Comparison of ENCODE assay signal across 17 mouse cellular contexts in genomic region chr12:102367075-102367474, GRCm38 (mm10).
DNase-seq lines count a peak whose midpoint lies in the region; ATAC-seq and TF ChIP-seq lines count a peak whose summit lies in the region.
"Had no signal": no experiment of that assay in that cellular context is flagged by ENCODE, and none has a peak within 500 bp of the region (broad histone marks: within the 10 kb centered on the region; RNA-seq: fewer than 3 reads in every experiment).

No protein-coding gene starts in this region.

- no peak for DNase-seq in liver, embryonic 11.5 days (ENCODE audit: low spot score)
- peak; percentile 22 for DNase-seq in CD4-positive helper T cell, adult 2 months (ENCODE audit: low read depth, low spot score)
- DNase-seq in layer of hippocampus, adult 2 months (ENCODE audit: low spot score in 2 of 2) = no peak
- no peak for DNase-seq in yolk sac, embryonic 10.5 days (ENCODE audit: low spot score)
- DNase-seq: adrenal gland, postnatal 14 days; cerebellum, adult 9-11 months; heart, adult 18-20 months; kidney, adult 18-20 months; left cerebral cortex, postnatal 4 days; lung, adult 2 months; retina, postnatal 1 day had no signal

- H3K9ac ChIP-seq in liver, embryonic 15.5 days = no peak overlapping the region
- no peak overlapping the region for H3K9ac ChIP-seq in liver, embryonic 11.5 days (ENCODE audit: low read depth, low read length)
- H3K9ac ChIP-seq: hindbrain, embryonic 14.5 days; neural tube, embryonic 15.5 days had no signal

- ATAC-seq in liver, embryonic 15.5 days (ENCODE audit: insufficient read depth) = 0 out of 2 replicates have a peak, but pooled peaks have one; percentile 17
- ATAC-seq in liver, embryonic 11.5 days (replicated peaks; ENCODE audit: low FRiP score) = no peak
- peak; percentile 48 for ATAC-seq in monocyte, adult 5-6 weeks (replicated peaks; ENCODE audit: insufficient number of reproducible peaks, low FRiP score, low TSS enrichment, poor library complexity, severe bottlenecking)
- ATAC-seq: forebrain, embryonic 14.5 days had no signal

- H3K4me2 ChIP-seq in liver, embryonic 15.5 days = no peak overlapping the region
- H3K4me2 ChIP-seq in liver, embryonic 11.5 days = no peak overlapping the region
- H3K4me2 ChIP-seq: hindbrain, embryonic 14.5 days; neural tube, embryonic 15.5 days had no signal

- H3K27ac ChIP-seq in liver, embryonic 15.5 days (replicated peaks) = peak overlapping the region; percentile 59
- no peak overlapping the region for H3K27ac ChIP-seq in liver, embryonic 11.5 days (ENCODE audit: low read depth, low read length)
- H3K27ac ChIP-seq in cortical plate, adult 2 months (ENCODE audit: insufficient read depth, low read length) = 0 out of 2 replicates have a peak overlapping the region, but pooled peaks have one; percentile 28
- no peak overlapping the region for H3K27ac ChIP-seq in layer of hippocampus, adult 2 months
- H3K27ac ChIP-seq: hindbrain, embryonic 14.5 days; neural tube, embryonic 15.5 days had no signal

- no peak overlapping the region for H3K4me3 ChIP-seq in liver, embryonic 15.5 days (replicated peaks)
- H3K4me3 ChIP-seq in liver, embryonic 11.5 days (ENCODE audit: low read depth, low read length) = no peak overlapping the region
- no peak overlapping the region for H3K4me3 ChIP-seq in cortical plate, adult 2 months (ENCODE audit: insufficient read depth, low read length)
- no peak overlapping the region for H3K4me3 ChIP-seq in layer of hippocampus, adult 2 months
- H3K4me3 ChIP-seq: neural tube, embryonic 15.5 days had no signal

- peaks cover 43% of the 10 kb centered on the region for H3K36me3 ChIP-seq in liver, embryonic 15.5 days (replicated peaks)
- H3K36me3 ChIP-seq in liver, embryonic 11.5 days (ENCODE audit: control insufficient read depth, insufficient read depth, low read length) = peaks cover 2% of the 10 kb centered on the region
- H3K36me3 ChIP-seq: neural tube, embryonic 15.5 days had no signal

- no peaks in the 10 kb centered on the region for H3K9me3 ChIP-seq in liver, embryonic 15.5 days (replicated peaks)
- H3K9me3 ChIP-seq in liver, embryonic 11.5 days (ENCODE audit: control insufficient read depth, low read length) = no peaks in the 10 kb centered on the region
- H3K9me3 ChIP-seq: neural tube, embryonic 15.5 days had no signal

- TF ChIP-seq CTCF in cortical plate, adult 2 months (IDR thresholded peaks at IDR 0.05; ENCODE audit: extremely low read depth, insufficient read depth, low read length) = no peak
- TF ChIP-seq CTCF in layer of hippocampus, adult 2 months (conservative IDR thresholded peaks at IDR 0.05) = no peak

- no peaks in the 10 kb centered on the region for H3K27me3 ChIP-seq in liver, embryonic 15.5 days
- H3K27me3 ChIP-seq in liver, embryonic 11.5 days (replicated peaks; ENCODE audit: control insufficient read depth, insufficient read depth, low read length) = no peaks in the 10 kb centered on the region
- H3K27me3 ChIP-seq: neural tube, embryonic 15.5 days had no signal

- 64% methylated on average over 3 of the region's 3 CpGs for WGBS in liver, embryonic 15.5 days (ENCODE audit: insufficient replicate concordance)
- 69% methylated on average over 3 of the region's 3 CpGs for WGBS in liver, embryonic 11.5 days

- no peak for TF ChIP-seq POLR2A in cortical plate, adult 2 months (IDR thresholded peaks at IDR 0.05; ENCODE audit: extremely low read depth, insufficient read depth, low read length)

- no peaks in the 10 kb centered on the region; the same call in none of the 2 replicates for H3K4me1 ChIP-seq in liver, embryonic 15.5 days (replicated peaks)
- no peaks in the 10 kb centered on the region for H3K4me1 ChIP-seq in liver, embryonic 11.5 days (replicated peaks; ENCODE audit: control insufficient read depth, insufficient read depth, low read length)
- no peaks in the 10 kb centered on the region for H3K4me1 ChIP-seq in cortical plate, adult 2 months (ENCODE audit: control insufficient read depth, insufficient read depth, low read length)
- H3K4me1 ChIP-seq: neural tube, embryonic 15.5 days had no signal

Comparison
In these comparisons a context has a peak if more than half of its experiments do, and no peak if none do; other contexts are left out.
1. H3K27ac ChIP-seq: peak in liver, embryonic 15.5 days (single experiment) and cortical plate, adult 2 months (single experiment); none in liver, embryonic 11.5 days (single experiment) and layer of hippocampus, adult 2 months (single experiment).